Mouse (Mus musculus) hindbrain, embryonic 11.5 days (tissue): ENCODE data around the gene Cox17. TPM values are rescaled to one million over a fixed set of nuclear protein-coding genes. Genes with fewer than 3 reads are reported as not detected.
A peak's percentile ranks its signal among the peaks of the same experiment; 100 is the strongest.

ENCODE experiments used
- ATAC-seq: fragments of 200-750 bp; cut with Nextera tagmentation; 2 replicates; pipeline ENCODE4 v1.8.0; 2017; ENCODE audit warnings: mild to moderate bottlenecking, moderate TSS enrichment, moderate library complexity; ENCODE audit not compliant: low FRiP score
- DNase-seq: peaks from one replicate; pipeline ENCODE4 v3.0.0-alpha.2; 2015; ENCODE audit warnings: low spot score
- H3K27ac ChIP-seq: fragments of 300-500 bp; sonication (generic); 2 replicates; pipeline ENCODE4 v1.5.1; 2014; ENCODE audit warnings: mild to moderate bottlenecking, low read depth, low read length
- H3K27me3 ChIP-seq: fragments of 300-500 bp; sonication (generic); 2 replicates; pipeline ENCODE4 v1.6.1; 2014; ENCODE audit warnings: mild to moderate bottlenecking, low read length, moderate library complexity, mixed read lengths; ENCODE audit not compliant: control insufficient read depth, insufficient read depth
- H3K36me3 ChIP-seq: fragments of 300-500 bp; sonication (generic); 2 replicates; pipeline ENCODE4 v1.6.1; 2014; ENCODE audit warnings: mild to moderate bottlenecking, low read length, moderate library complexity, mixed read lengths; ENCODE audit not compliant: control insufficient read depth, insufficient read depth
- H3K4me1 ChIP-seq: fragments of 300-500 bp; sonication (generic); replicated peaks from 2 replicates; pipeline ENCODE4 v1.6.1; 2014; ENCODE audit warnings: low read length, mixed read lengths; ENCODE audit not compliant: control insufficient read depth, insufficient read depth
- H3K4me2 ChIP-seq: fragments of 300-500 bp; sonication (generic); replicated peaks from 2 replicates; pipeline ENCODE4 v1.6.1; 2014; ENCODE audit warnings: mild to moderate bottlenecking, low read depth, low read length
- H3K4me3 ChIP-seq: fragments of 300-500 bp; sonication (generic); 2 replicates; pipeline ENCODE4 v1.5.1; 2014; ENCODE audit warnings: low read depth, low read length
- H3K9ac ChIP-seq: fragments of 300-500 bp; sonication (generic); 2 replicates; pipeline ENCODE4 v1.6.1; 2014; ENCODE audit warnings: low read depth, low read length
- H3K9me3 ChIP-seq: fragments of 300-500 bp; sonication (generic); 2 replicates; pipeline ENCODE4 v1.6.1; 2016; ENCODE audit warnings: low read length; ENCODE audit not compliant: control insufficient read depth
- WGBS: fragments of 180-500 bp; shearing (Covaris S2); extraction: QIAGEN DNeasy Blood & Tissue Kit; methylation state at CpG from one replicate; pipeline ENCODE4 v1.1.7; 2014; 5-methylcytosine and 5-hydroxymethylcytosine counted together
- polyA plus RNA-seq: library from polyadenylated mRNA; unstranded; fragments of >200 nt; fragmentation: Nextera tagmentation; extraction: Ambion mirVana; gene quantifications from 2 replicates; pipeline ENCODE4 v1.2.1, GENCODE M21; 2014

Gene Cox17
- polyA plus RNA-seq, 1 experiment from 2014 or later: 121 TPM

DNA sequence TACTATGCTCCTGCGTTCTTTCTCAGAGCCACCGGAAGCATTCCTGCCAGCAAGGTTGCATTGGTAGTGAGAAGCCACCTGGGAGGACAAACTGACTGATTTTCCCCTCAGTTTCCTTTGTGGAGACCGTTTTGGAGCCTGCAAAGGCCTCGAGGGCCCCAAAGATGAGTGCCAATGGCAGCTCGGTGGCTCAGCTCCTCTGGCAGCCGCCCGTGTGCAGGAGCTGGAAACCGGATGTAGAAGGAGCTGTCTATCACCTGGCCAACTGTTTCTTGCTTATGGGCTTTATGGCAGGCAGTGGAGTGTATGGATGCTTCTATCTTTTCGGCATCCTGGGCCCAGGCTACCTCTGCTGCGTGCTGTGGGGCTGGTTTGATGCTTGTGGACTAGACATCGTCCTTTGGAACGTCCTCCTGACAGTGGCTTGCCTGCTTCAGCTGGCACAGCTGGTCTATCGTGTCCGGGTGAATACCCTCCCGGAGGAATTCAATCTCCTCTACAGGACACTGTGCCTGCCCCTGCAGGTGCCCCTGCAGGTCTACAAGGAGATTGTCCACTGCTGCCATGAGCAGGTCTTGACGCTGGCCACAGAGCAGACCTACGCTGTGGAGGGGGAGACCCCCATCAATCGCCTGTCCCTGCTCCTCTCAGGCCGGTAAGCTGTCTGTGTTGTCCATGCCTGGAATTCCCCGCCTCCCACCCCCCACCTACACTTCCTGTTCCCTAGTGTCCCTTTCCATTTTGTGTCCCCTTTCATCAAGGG, 15.9 kb downstream of the Cox17 start:
- 83% methylated on average over 20 of the region's 20 CpGs for WGBS
- H3K9ac ChIP-seq: no peak overlapping the region
- no peaks in the 10 kb centered on the region for H3K36me3 ChIP-seq
- no peaks in the 10 kb centered on the region for H3K4me1 ChIP-seq
- H3K27ac ChIP-seq: no peak overlapping the region
- H3K4me2 ChIP-seq: no peak overlapping the region; the same call in 1 of the 2 replicates
- H3K9me3 ChIP-seq: no peaks in the 10 kb centered on the region
- ATAC-seq: no peak
- no peak overlapping the region for H3K4me3 ChIP-seq
- H3K27me3 ChIP-seq: no peaks in the 10 kb centered on the region
- DNase-seq: no peak

- H3K9ac ChIP-seq: no peak overlapping the region
- H3K9me3 ChIP-seq: no peaks in the 10 kb centered on the region
- H3K4me2 ChIP-seq: no peak overlapping the region
- H3K36me3 ChIP-seq: no peaks in the 10 kb centered on the region
- no peak for ATAC-seq
- H3K4me1 ChIP-seq: no peaks in the 10 kb centered on the region
- 88% methylated on average over 3 of the region's 3 CpGs for WGBS
- no peak for DNase-seq
- H3K27me3 ChIP-seq: no peaks in the 10 kb centered on the region
- no peak overlapping the region for H3K4me3 ChIP-seq
- H3K27ac ChIP-seq: no peak overlapping the region
Observed at GRCm38 (mm10) chr16:38363256-38363595, 16.4 kb downstream of the Cox17 start.

- no peak overlapping the region for H3K9ac ChIP-seq
- no peak overlapping the region for H3K4me3 ChIP-seq
- H3K4me1 ChIP-seq: no peaks in the 10 kb centered on the region
- no peak overlapping the region for H3K27ac ChIP-seq
- no peak overlapping the region for H3K4me2 ChIP-seq
- H3K9me3 ChIP-seq: no peaks in the 10 kb centered on the region
- no peaks in the 10 kb centered on the region for H3K27me3 ChIP-seq
- no peaks in the 10 kb centered on the region for H3K36me3 ChIP-seq
- DNase-seq (no peak), ATAC-seq (no peak)
- WGBS: 88% methylated on average over 7 of the region's 7 CpGs
Observed at GRCm38 (mm10) chr16:38363657-38364056, 16.9 kb downstream of the Cox17 start.

DNA sequence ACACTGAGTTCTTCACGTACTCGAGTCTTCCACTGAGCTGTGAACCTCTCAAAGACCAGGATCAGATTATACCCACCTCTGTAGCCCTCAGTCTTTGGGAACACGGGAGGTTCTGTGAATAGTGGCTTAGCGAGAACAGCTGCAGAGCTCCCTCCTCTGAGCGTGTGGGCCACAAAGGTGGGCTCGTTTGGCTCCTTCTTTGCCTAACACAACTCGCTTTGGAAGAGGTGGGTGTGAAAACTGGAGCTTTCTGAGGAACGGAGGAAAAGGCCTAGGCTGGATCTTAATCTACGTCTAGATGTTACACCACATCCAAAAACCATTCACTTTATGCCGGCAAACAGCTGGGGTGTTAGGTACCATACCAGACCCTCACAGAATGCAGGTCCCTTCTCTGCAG, 18.6 kb downstream of the Cox17 start:
- ATAC-seq (no peak), DNase-seq (no peak)
- H3K4me1 ChIP-seq: no peaks in the 10 kb centered on the region
- H3K36me3 ChIP-seq: no peaks in the 10 kb centered on the region
- H3K4me3 ChIP-seq: no peak overlapping the region
- H3K9me3 ChIP-seq: no peaks in the 10 kb centered on the region
- no peak overlapping the region for H3K4me2 ChIP-seq
- 89% methylated on average over 10 of the region's 10 CpGs for WGBS
- H3K27ac ChIP-seq: no peak overlapping the region
- H3K9ac ChIP-seq: no peak overlapping the region
- H3K27me3 ChIP-seq: no peaks in the 10 kb centered on the region

DNA sequence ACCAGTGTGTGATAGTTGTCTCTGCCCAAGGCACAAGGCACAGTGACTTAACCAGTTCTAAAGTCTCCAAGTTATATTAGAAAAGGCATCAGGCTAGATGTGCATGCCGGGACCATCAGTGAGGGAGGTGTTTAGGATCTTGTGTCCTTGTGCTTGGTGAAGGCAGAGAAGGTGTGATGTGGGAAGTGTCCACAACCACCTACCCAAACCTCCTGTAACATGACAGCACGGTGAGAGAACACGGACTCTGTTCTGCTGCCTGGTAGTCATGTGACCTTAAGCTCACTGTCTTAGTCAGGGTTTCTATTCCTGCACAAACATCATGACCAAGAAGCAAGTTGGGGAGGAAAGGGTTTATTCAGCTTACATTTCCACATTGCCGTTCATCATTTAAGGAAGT, 19.4 kb downstream of the Cox17 start:
- no peak overlapping the region for H3K27ac ChIP-seq
- H3K9me3 ChIP-seq: no peaks in the 10 kb centered on the region
- ATAC-seq (no peak), DNase-seq (no peak)
- H3K36me3 ChIP-seq: no peaks in the 10 kb centered on the region
- no peak overlapping the region for H3K9ac ChIP-seq
- H3K4me2 ChIP-seq: no peak overlapping the region
- WGBS: 92% methylated on average over 4 of the region's 4 CpGs
- no peaks in the 10 kb centered on the region for H3K27me3 ChIP-seq
- no peak overlapping the region for H3K4me3 ChIP-seq
- no peaks in the 10 kb centered on the region for H3K4me1 ChIP-seq

GRCm38 (mm10) chr16:38368336-38368735, 21.5 kb downstream of the Cox17 start:
- no peak overlapping the region for H3K4me3 ChIP-seq
- H3K27ac ChIP-seq: no peak overlapping the region
- H3K4me1 ChIP-seq: no peaks in the 10 kb centered on the region
- H3K4me2 ChIP-seq: no peak overlapping the region
- no peaks in the 10 kb centered on the region for H3K9me3 ChIP-seq
- H3K27me3 ChIP-seq: no peaks in the 10 kb centered on the region
- ATAC-seq: no peak
- no peaks in the 10 kb centered on the region for H3K36me3 ChIP-seq
- no peak overlapping the region for H3K9ac ChIP-seq
- DNase-seq: no peak
- 70% methylated on average over 10 of the region's 10 CpGs for WGBS

GRCm38 (mm10) chr16:38369000-38369399, 22.2 kb downstream of the Cox17 start:
- DNase-seq: no peak
- Histone ChIP-seq H3K4me3 (no peak overlapping the region), H3K27me3 (no peaks in the 10 kb centered on the region), H3K9ac (no peak overlapping the region), H3K36me3 (no peaks in the 10 kb centered on the region), H3K9me3 (no peaks in the 10 kb centered on the region), H3K27ac (no peak overlapping the region), H3K4me2 (no peak overlapping the region), H3K4me1 (no peaks in the 10 kb centered on the region)
- no peak for ATAC-seq
- 89% methylated on average over 7 of the region's 7 CpGs for WGBS

- no peak overlapping the region for H3K27ac ChIP-seq
- no peak overlapping the region for H3K4me2 ChIP-seq
- ATAC-seq: no peak
- WGBS: 86% methylated on average over 8 of the region's 8 CpGs
- H3K4me1 ChIP-seq: no peaks in the 10 kb centered on the region
- no peaks in the 10 kb centered on the region for H3K9me3 ChIP-seq
- no peaks in the 10 kb centered on the region for H3K36me3 ChIP-seq
- no peak overlapping the region for H3K9ac ChIP-seq
- no peaks in the 10 kb centered on the region for H3K27me3 ChIP-seq
- no peak overlapping the region for H3K4me3 ChIP-seq
- no peak for DNase-seq
Observed at GRCm38 (mm10) chr16:38369431-38369830, 22.6 kb downstream of the Cox17 start.

GRCm38 (mm10) chr16:38369992-38370484, 23.2 kb downstream of the Cox17 start:
- Histone ChIP-seq H3K4me2 (no peak overlapping the region), H3K27me3 (no peaks in the 10 kb centered on the region), H3K27ac (no peak overlapping the region), H3K4me1 (no peaks in the 10 kb centered on the region), H3K9me3 (no peaks in the 10 kb centered on the region), H3K4me3 (no peak overlapping the region), H3K9ac (0 out of 2 replicates have a peak overlapping the region, but pooled peaks have one; percentile 7), H3K36me3 (no peaks in the 10 kb centered on the region)
- 82% methylated on average over 4 of the region's 4 CpGs for WGBS
- no peak for DNase-seq
- no peak for ATAC-seq
